Mouse (Mus musculus) kidney, postnatal 0 days (tissue): Measurements from ENCODE around the gene Rbfox2. TPM values are rescaled to one million over a fixed set of nuclear protein-coding genes. Genes with fewer than 3 reads are reported as not detected.

Source experiments
- ATAC-seq: fragments of 200-750 bp; cut with Nextera tagmentation; replicated peaks from 2 replicates; pipeline ENCODE4 v1.8.0; 2017; ENCODE audit warnings: low read depth, moderate number of reproducible peaks, moderate TSS enrichment, moderate library complexity; ENCODE audit not compliant: low FRiP score
- DNase-seq: peaks from one replicate; pipeline ENCODE4 v3.0.0-alpha.2; 2016; ENCODE audit warnings: low spot score
- H3K27ac ChIP-seq: fragments of 300-500 bp; sonication (generic); 2 replicates; pipeline ENCODE4 v1.5.1; 2014; ENCODE audit warnings: mild to moderate bottlenecking
- H3K27me3 ChIP-seq: fragments of 300-500 bp; sonication (generic); 2 replicates; pipeline ENCODE4 v1.6.1; 2014; ENCODE audit warnings: low read length, mixed read lengths; ENCODE audit not compliant: insufficient read depth
- H3K36me3 ChIP-seq: fragments of 300-500 bp; sonication (generic); 2 replicates; pipeline ENCODE4 v1.6.1; 2014; ENCODE audit warnings: low read length, mixed read lengths; ENCODE audit not compliant: insufficient read depth
- H3K4me1 ChIP-seq: fragments of 300-500 bp; sonication (generic); replicated peaks from 2 replicates; pipeline ENCODE4 v1.6.1; 2014; ENCODE audit warnings: antibody characterized with exemption, low read length, mixed read lengths; ENCODE audit not compliant: insufficient read depth
- H3K4me2 ChIP-seq: fragments of 300-500 bp; sonication (generic); 2 replicates; pipeline ENCODE4 v1.6.1; 2014; ENCODE audit warnings: mild to moderate bottlenecking, low read length, moderate library complexity, mixed read lengths
- H3K4me3 ChIP-seq: fragments of 300-500 bp; sonication (generic); replicated peaks from 2 replicates; pipeline ENCODE4 v1.5.1; 2014; ENCODE audit warnings: low read depth, low read length
- H3K9ac ChIP-seq: fragments of 300-500 bp; sonication (generic); 2 replicates; pipeline ENCODE4 v1.6.1; 2014; ENCODE audit warnings: low read depth, low read length
- H3K9me3 ChIP-seq: fragments of 300-500 bp; sonication (generic); replicated peaks from 2 replicates; pipeline ENCODE4 v1.6.1; 2016; ENCODE audit warnings: low read length, inconsistent platforms, mixed read lengths
- CTCF ChIP-seq: IDR thresholded peaks from 2 replicates; pipeline ENCODE4 v1.5.1; 2016; ENCODE audit warnings: antibody characterized with exemption, low read depth, mild to moderate bottlenecking, moderate library complexity
- WGBS: fragments of 180-500 bp; shearing (Covaris S2); extraction: QIAGEN DNeasy Blood & Tissue Kit; methylation state at CpG from one replicate; pipeline ENCODE4 v1.1.7; 2014; 5-methylcytosine and 5-hydroxymethylcytosine counted together
- polyA plus RNA-seq: library from polyadenylated mRNA; unstranded; fragments of >200 nt; fragmentation: Nextera tagmentation; extraction: Ambion mirVana; gene quantifications from 2 replicates; pipeline ENCODE4 v1.2.1, GENCODE M21; 2015

Gene Rbfox2
- polyA plus RNA-seq, 1 experiment from 2014 or later = 22.7 TPM

- Histone ChIP-seq H3K27ac (peak overlapping the region; percentile 81), H3K4me2 (no peak overlapping the region), H3K27me3 (no peaks in the 10 kb centered on the region), H3K4me1 (peaks cover 22% of the 10 kb centered on the region), H3K4me3 (no peak overlapping the region), H3K36me3 (no peaks in the 10 kb centered on the region), H3K9ac (0 out of 2 replicates have a peak overlapping the region, but pooled peaks have one; percentile 6), H3K9me3 (no peaks in the 10 kb centered on the region)
- ATAC-seq (peak; percentile 69), DNase-seq (peak; percentile 82)
- no peak for TF ChIP-seq CTCF
- 41% methylated on average over 11 of the region's 11 CpGs for WGBS
Measured at GRCm38 (mm10) chr15:77036320-77036988, 270.4 kb downstream of the Rbfox2 start.

- H3K27me3 ChIP-seq = no peaks in the 10 kb centered on the region
- H3K36me3 ChIP-seq = no peaks in the 10 kb centered on the region
- peak overlapping the region; percentile 81 for H3K27ac ChIP-seq
- H3K4me1 ChIP-seq = peaks cover 22% of the 10 kb centered on the region
- no peak overlapping the region for H3K9ac ChIP-seq
- H3K4me2 ChIP-seq = no peak overlapping the region
- 63% methylated on average over 3 of the region's 3 CpGs for WGBS
- ATAC-seq (no peak), DNase-seq (no peak)
- no peak overlapping the region for H3K4me3 ChIP-seq
- no peak for TF ChIP-seq CTCF
- H3K9me3 ChIP-seq = no peaks in the 10 kb centered on the region
Measured at GRCm38 (mm10) chr15:77035643-77036042, 271.2 kb downstream of the Rbfox2 start.

GRCm38 (mm10) chr15:77034526-77034925 lies 272.3 kb downstream of the Rbfox2 start:
- no peaks in the 10 kb centered on the region for H3K9me3 ChIP-seq
- no peak for ATAC-seq
- H3K4me1 ChIP-seq = peaks cover 20% of the 10 kb centered on the region
- DNase-seq = no peak
- 76% methylated on average over 6 of the region's 6 CpGs for WGBS
- no peak overlapping the region for H3K4me2 ChIP-seq
- H3K36me3 ChIP-seq = no peaks in the 10 kb centered on the region
- no peak overlapping the region for H3K27ac ChIP-seq
- H3K9ac ChIP-seq = no peak overlapping the region
- H3K27me3 ChIP-seq = no peaks in the 10 kb centered on the region
- TF ChIP-seq CTCF = no peak
- H3K4me3 ChIP-seq = no peak overlapping the region

GRCm38 (mm10) chr15:77031271-77031670 lies 275.5 kb downstream of the Rbfox2 start:
- TF ChIP-seq CTCF = no peak
- H3K4me1 ChIP-seq = peaks cover 5% of the 10 kb centered on the region; the same call in 1 of the 2 replicates

GRCm38 (mm10) chr15:77029331-77029991 lies 277.3 kb downstream of the Rbfox2 start:
- Histone ChIP-seq H3K4me2 (no peak overlapping the region), H3K27ac (no peak overlapping the region), H3K4me1 (no peaks in the 10 kb centered on the region), H3K9me3 (no peaks in the 10 kb centered on the region), H3K36me3 (no peaks in the 10 kb centered on the region), H3K9ac (0 out of 2 replicates have a peak overlapping the region, but pooled peaks have one; percentile 27), H3K4me3 (no peak overlapping the region), H3K27me3 (no peaks in the 10 kb centered on the region)
- ATAC-seq (no peak), DNase-seq (peak; percentile 90)
- TF ChIP-seq CTCF = peak; percentile 92
- WGBS = 24% methylated on average over 7 of the region's 7 CpGs

More at GRCm38 (mm10) chr15:77031271-77031670, 275.5 kb downstream of the Rbfox2 start:
- no peaks in the 10 kb centered on the region for H3K9me3 ChIP-seq
- 53% methylated on average over 3 of the region's 3 CpGs for WGBS
- ATAC-seq (no peak), DNase-seq (no peak)
- H3K4me2 ChIP-seq = no peak overlapping the region
- H3K4me3 ChIP-seq = no peak overlapping the region
- H3K36me3 ChIP-seq = no peaks in the 10 kb centered on the region
- H3K27ac ChIP-seq = no peak overlapping the region
- no peak overlapping the region for H3K9ac ChIP-seq
- no peaks in the 10 kb centered on the region for H3K27me3 ChIP-seq

Other genes with a start within 250 kb of the Rbfox2 start
- gene Apol7a, start 92.1 kb upstream of the Rbfox2 start, polyA plus RNA-seq = 0.09 and 0.13 TPM in 2 replicates
- 0.33 TPM in 1 of 2 replicates, not detected in the other for gene Apol9a, start 104.1 kb upstream of the Rbfox2 start, polyA plus RNA-seq
- not detected in 2 replicates for gene Apol7b, start 140.5 kb upstream of the Rbfox2 start, polyA plus RNA-seq
- gene Apol10a, start 170.0 kb upstream of the Rbfox2 start, polyA plus RNA-seq = 0.11 TPM in 1 of 2 replicates, not detected in the other
- not detected in 2 replicates for gene Apol11a, start 201.3 kb upstream of the Rbfox2 start, polyA plus RNA-seq
- not detected in 2 replicates for gene Apol7c, start 226.3 kb upstream of the Rbfox2 start, polyA plus RNA-seq